Mouse (Mus musculus) layer of hippocampus, adult 18-20 months (tissue): ENCODE measurements at regions not wholly inside any gene's neighbourhood (a gene's known extent, or its start where the extent isn't known, plus 50 kb on each side); places are given as distances from the start of the nearest gene placed in this dataset.

Experiments used
- DNase-seq, 2 experiments: peaks; one replicate each; pipeline ENCODE4 v3.0.0; 2022; ENCODE audit warnings: low spot score in 2 of 2

GRCm38 (mm10) chr13:115266164-115266563 is 164.4 kb upstream of the Itga1 start:
- no peak for DNase-seq

DNA sequence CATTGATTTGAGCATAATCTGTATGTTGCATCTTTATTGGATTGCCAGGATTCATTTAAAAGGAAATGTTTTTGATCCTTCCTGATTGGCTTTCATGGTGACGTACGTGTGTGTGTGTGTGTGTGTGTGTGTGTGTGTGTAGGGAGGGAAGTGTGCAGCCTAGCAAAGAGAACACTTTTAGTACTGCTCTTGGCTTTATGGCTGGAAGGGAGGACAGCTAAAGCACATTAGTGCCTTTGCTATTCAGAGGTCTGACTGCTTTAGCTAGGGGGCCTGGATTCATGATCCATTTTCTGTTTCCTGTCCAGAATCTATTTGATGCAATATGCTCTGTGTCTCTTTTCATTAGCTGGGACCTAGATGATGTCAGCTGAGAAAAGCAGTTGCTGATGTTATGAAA is 155.6 kb upstream of the Itga1 start:
- no peak for DNase-seq

GRCm38 (mm10) chr13:115252541-115252940 is 150.8 kb upstream of the Itga1 start:
- no peak for DNase-seq

- peak; percentile 4 to 64 for DNase-seq
These were observed 130.2 kb upstream of the Itga1 start for GRCm38 (mm10) chr13:115231981-115232380.

DNA sequence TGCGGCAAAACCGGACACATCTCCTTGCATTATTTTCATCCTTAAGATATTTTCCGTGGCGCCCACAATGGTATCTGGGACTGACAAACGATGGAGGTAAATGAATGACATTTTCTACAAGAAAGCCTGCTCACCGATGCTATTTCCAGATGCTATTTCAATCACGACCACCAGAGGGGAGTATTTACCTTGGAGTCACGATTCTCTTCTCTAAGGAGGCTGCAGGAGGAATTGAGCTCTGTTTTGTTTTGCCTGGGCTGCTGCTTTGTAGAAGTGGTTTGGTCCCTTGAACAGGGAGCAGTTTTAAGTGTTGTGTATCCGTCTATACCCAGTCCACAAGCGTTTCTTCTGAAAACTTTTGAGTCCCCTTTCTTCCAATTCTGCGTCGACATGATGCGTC is 128.7 kb upstream of the Itga1 start:
- peak; percentile 20 to 75 for DNase-seq

GRCm38 (mm10) chr13:115226824-115227223 is 125.1 kb upstream of the Itga1 start:
- DNase-seq: no peak

DNA sequence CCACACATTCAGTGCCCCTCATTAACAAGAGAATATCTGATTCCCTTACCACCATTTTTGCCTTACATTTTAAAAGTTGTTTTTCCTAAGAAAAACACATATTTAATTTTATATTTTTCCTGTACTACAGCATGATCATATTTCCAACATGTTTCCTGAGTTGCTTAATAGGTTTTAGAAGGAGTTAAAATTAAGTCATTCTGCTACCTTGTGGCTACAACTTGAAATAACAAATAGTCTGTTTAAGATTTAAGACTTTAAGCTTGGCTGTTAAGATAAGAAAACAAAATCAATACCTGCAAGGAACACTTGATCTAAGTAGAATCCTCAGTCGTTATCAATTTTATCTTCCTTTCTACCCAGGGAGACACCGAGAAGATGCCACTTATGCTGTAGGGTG is 117.9 kb upstream of the Itga1 start:
- DNase-seq: no peak

- DNase-seq: no peak
These were observed 109.5 kb upstream of the Itga1 start for GRCm38 (mm10) chr13:115211285-115211684.

DNA sequence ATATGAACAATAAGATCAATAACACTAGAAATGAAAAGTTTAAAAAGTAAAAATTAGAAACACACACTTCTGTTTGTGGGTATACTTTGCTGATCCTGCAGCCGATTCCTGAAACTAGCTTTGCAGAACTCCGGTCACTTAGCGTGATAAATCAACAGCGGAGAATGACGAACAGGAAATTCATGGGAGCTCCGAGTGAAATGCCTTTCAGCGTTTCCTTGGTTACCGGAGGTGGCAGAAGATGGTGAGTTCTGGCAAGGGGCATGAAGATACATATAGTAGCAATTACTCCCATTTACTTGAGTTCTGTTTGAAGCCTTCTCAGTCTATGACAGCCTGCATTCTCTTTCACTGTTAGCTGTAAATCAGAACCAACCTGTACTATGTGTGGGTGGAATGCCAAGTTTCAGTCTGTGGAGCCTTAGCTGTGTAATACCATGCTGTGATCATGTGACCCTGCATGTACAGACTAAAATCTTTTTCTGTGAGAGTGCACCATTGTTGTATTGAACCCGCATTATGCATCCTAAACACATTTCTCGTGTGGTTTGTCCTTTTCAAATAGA is 109.0 kb upstream of the Itga1 start:
- peak; percentile 3 to 6 for DNase-seq

DNA sequence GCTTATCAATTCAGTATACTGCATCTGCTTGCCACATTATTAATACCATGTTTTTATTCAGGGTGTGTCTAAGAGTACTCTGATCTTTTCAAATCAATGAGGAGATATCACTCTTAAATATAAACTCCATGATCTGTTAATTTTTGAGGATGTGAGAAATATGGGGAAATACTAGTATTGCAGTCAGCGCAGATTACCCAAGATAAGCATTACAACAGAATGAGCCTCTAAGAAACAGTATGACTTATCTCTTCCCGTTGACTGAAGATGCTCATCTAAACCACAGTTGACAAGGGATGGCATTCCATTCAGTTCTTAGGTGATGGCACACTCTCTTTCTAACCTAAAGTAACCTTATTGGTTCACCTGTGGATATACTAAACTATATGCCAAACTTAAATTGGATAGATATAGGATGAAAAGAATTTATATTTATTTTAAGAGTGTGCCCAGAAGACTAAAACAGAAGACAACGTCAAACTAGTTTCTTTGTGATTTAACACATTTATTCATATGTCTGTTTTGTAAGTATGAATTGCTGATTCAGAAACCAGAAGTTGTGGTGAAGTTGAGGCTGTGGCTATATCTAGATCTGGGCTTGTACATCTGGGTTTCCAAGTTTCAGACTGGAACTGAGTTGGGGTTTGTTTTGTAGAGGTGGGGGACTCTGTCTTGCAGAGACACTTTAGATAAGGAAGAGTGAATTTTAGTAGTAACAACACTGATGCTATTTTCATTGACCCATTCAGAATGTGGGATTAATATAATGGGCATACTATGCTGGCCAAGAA is 107.8 kb upstream of the Itga1 start:
- no peak for DNase-seq

- DNase-seq: no peak
These were observed 105.0 kb upstream of the Itga1 start for GRCm38 (mm10) chr13:115206723-115207122.

- no peak for DNase-seq
These were observed 97.4 kb upstream of the Itga1 start for GRCm38 (mm10) chr13:115199166-115199565.

DNA sequence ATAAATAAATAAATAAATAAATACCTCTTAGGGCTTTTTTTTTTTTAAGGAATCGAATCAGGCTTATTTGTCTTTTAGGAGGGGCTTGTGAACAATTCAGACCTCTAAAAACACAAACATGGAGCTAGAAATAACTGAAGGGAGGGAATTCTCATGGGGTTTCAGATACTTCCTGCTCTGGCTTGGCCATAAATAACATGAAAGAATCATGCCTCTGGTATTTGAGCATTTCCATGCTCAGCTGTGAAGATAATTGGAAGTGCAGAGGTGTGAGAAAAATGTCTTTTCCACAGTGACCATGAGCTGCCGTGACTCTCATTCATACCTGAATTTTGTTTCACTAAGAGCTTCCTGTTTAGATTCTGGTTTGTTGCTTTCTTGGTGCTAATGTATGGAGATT is 86.3 kb upstream of the Itga1 start:
- DNase-seq: no peak

DNA sequence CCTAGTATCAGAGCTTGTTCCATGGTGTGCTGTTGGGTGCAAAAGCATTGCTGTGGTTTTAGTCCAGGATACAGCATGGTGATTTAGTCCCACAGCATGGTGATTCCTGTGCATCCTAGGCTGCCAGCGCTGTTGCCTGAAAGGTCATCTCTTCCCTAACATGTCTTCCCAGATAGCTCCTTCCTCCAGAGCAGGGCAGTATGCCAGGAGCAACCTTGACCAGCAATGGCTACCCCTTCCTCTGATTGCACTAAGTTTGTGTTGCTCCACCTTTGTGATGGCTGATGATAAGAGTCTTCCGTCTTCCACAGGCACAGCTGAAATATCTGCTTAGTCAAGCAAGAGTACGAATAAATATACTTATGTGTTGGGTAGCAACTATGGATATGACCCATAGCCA is 85.6 kb upstream of the Itga1 start:
- DNase-seq: no peak

GRCm38 (mm10) chr13:115182211-115182870 is 80.6 kb upstream of the Itga1 start:
- DNase-seq: no peak

GRCm38 (mm10) chr13:115178175-115178917 is 76.6 kb upstream of the Itga1 start:
- DNase-seq: no peak

GRCm38 (mm10) chr13:115171347-115172062 is 69.7 kb upstream of the Itga1 start:
- no peak for DNase-seq

GRCm38 (mm10) chr13:115165981-115166380 is 64.2 kb upstream of the Itga1 start:
- DNase-seq: no peak

GRCm38 (mm10) chr13:115162689-115163413 is 61.1 kb upstream of the Itga1 start:
- no peak for DNase-seq

GRCm38 (mm10) chr13:115159386-115159785 is 57.6 kb upstream of the Itga1 start:
- no peak for DNase-seq
